Mouse (Mus musculus): Measurements from ENCODE around the gene Ocel1.
"Not testable (repeated sequence)": the region's sequence is repeated elsewhere in the genome, so short reads cannot be mapped to it uniquely, and the experiment has no call there.

The Ocel1 gene

DNA sequence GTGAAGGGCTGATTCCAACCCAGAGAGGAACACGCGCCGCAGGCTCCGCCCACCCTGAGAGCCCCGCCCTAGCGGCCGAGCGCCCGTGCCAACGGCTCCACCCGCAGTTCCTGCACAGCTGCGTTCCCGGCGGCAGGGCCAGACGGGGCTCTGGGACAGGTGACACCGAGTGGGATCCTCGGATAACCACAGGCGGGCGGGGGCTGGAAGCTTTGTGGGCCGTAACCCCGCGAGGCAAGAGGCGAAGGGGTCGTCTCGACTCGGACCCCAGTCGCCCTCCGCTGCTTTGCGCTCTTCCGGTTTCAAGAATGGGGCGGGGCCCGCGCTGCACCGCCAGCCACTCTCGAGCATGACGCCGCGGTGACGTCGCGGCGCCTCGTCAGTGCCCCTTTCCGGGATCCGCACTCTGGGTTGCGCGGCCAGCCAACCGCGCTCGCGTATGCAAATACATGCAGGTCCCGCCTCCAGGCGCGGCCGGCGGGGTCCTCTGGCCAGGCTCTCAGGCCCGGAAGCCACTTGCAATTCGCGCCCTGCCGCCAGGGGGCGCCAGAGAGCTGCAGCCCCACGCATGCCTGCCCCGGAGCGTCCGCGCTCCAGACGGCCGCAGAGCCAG, at the start of gene Ocel1:
Gene Ocel1, plus strand, starts transcription at position 63 of the 613 bp plus-strand sequence.
- peak; percentile 98 for DNase-seq (ENCODE audit: low read depth, low spot score)

DNA sequence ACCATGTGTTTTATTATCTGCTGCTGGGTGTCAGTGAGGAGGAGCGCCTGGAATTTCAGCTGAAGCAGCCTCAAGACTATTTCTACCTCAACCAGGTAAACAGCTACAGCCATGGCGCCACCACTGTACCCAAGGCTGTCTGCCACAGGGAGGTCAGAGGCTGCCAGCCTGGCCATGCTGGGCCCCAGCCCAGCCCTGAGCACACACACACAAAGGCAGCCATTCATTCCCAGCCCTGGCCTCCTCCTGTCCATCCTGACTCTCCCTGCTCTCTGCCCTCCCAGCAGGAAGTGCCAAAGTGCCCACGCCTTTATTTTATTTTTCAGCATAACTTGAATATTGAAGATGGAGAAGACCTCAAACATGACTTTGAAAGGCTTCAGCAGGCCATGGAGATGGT, 48.2 kb upstream of the Ocel1 start:
- no peak for DNase-seq (ENCODE audit: low read depth, low spot score)

DNA sequence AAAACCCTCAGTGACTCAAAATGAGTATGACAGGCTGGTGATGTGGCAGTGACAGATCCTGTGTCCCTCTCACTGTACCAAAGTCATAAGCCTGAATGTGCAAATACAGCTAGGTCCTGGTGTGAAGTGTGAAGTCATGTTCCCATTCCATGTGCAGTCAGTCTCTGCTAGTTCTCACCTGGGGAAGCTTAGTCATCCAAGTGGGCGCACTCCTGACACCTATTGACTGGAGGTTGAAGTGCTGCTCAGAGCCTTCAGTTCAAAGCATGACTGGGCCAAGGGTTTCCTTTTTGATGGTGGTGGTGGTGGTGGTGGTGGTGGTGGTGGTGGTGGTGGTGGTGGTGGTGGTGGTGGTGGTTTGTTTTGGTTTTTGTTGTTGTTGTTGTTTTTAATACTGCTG, 46.2 kb upstream of the Ocel1 start:
- no peak for DNase-seq (ENCODE audit: low read depth, low spot score)

DNA sequence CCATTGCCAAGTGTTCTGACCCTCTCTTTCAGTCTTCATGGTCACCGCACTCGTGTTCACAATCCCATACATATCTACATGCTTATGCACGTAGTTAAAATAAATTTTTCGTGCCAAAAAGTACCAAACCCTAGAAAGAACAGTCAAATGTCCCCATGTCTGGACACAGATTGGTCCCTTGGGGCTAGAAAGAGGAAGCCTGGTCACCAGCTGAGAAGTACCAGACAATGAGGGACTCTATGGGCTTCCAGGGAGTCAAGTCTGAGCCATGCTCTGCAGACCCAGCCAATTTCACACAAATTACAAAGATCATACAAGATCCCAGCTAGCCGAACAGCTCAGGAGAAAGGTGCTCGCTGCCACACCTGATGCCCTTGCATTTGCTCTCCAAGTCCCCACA, 33.3 kb upstream of the Ocel1 start:
- not testable (repeated sequence) for DNase-seq (ENCODE audit: low read depth, low spot score)

DNA sequence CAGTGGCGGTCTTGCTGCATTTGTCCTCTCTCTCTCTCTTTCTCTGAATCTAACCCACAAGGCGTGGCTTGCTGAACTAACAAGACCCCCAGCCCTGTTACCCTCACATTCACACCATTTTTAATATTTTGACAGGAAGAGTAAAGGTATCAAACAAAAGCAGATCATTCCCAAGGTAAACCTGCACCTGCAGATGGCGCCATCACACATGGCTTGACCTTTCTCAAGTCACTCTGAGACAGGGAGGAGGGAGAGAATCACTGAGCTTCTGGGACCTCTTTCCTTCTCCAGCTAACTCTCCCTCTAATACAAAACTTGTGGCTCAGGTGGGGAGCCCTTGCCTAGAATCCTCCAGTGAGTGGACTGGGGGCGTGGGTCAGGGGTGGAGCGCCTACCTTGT, 30.5 kb upstream of the Ocel1 start:
- peak; percentile 20 for DNase-seq (ENCODE audit: low read depth, low spot score)

DNA sequence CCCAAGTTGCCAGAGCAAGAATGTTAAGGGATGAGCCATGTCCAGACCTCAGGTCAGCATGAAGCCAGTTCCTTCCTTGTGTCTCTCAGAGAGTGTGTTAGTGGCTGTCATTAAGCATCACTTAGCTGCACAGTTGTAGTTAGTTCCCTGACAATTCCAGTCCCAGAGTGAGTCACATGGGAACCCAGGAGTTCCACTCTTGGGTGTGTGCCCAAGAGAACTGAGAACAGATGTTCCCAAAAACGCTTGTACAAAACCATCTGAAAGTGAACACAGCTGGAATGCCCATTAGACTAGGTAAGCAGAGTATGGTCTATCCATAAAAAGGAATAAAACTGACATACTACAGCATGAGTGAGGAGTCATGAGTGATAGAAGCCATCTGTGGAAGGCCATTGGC, 24.5 kb upstream of the Ocel1 start:
- no peak for DNase-seq (ENCODE audit: low read depth, low spot score)

DNA sequence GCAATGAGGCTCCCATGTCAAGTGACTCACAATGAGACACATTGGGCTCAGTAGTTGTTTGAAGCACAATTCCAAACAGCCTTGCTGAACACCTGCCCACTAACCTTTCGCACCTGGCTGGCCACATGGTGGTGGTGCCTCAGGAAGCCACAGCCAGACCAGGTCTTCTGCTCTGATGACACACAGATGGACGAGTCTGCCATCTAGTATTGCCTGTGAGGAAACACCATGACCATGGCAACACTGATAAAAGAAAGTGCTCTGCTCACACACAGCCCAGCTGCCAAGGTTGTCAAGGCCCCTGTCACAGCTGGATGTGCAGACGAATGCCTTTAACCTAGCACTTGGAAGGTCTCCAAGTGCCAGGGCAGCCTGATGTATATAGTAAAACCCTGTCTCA, 20.0 kb upstream of the Ocel1 start:
- DNase-seq (ENCODE audit: low read depth, low spot score), result no peak

DNA sequence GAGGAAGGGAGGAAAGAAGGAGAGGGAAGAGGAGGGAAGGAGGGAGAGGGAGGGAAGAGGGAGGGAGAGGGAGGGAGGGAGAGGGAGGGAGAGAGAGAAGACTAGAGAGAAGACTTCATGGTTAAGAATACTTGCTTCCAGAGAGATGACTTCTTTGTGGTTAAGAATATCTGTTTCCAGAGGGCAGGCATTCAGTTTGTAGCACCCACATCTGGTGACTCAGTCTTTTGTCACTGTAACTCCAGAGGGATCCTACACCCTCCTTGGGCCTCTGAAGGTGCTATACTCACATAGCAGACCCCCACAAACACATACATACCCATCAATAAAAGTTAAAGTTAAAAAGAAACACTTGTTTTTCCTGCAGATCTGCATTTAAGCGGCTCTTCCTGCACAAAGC, 19.6 kb upstream of the Ocel1 start:
- DNase-seq (ENCODE audit: low read depth, low spot score), result no peak

DNA sequence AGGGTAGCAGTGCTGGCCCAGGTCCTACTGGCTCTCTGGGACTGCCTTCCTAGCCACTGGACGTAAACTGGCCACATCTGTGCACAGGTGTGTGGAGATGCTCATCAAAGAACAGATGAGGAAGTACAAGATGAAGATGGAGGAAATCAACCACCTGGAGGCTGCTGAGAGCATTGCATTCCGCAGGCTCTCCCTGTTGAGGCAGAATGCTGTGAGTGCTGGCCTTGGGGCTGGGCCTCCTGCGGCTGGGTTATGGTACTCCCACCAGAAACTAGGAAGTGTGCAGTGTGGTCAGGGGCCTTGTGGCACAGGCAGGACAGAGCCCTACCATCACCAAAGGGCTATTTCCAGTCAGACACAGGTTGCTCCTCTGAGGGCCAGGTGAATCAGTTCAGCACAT, 13.1 kb upstream of the Ocel1 start:
- DNase-seq (ENCODE audit: low read depth, low spot score), result no peak

DNA sequence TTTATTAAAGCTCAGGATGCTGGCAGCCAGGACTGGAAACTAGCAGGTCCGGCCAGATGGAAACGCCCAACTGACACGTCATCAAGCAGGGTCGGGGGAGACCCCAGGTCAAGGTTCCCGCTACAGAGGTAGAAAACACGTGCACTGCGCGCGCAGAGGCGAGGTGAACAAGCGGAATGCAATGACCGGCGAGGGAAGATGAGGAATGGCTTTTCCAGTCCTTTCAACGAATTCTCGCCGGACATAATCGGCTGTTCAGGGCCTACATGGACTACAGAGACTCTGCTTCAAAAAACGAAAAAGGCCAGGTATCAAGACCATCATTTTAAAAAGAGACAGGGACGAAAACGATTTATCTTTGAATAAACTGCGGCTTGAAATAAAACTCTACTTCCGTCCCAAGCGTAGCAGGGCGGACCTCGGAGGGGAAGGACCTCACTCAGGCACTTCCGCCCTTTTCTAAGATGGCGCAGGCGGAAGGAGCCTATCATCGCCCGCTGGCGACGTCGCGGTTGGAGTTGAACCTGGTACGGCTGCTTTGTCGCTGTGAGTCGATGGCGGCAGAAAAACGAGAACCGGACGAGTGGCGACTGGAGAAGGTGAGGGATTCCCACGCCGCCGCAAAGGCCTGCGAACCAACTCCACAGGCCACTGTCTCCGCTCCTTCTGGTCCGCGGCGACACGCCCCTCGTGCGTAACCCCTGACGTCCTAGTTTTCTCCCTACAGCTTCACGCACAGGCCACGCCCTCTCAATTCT, 4.1 kb upstream of the Ocel1 start, which contains the start of gene Use1:
Gene Use1, plus strand, starts transcription at position 78 of the 758 bp plus-strand sequence.
- peak; percentile 87 for DNase-seq (ENCODE audit: low read depth, low spot score)

DNA sequence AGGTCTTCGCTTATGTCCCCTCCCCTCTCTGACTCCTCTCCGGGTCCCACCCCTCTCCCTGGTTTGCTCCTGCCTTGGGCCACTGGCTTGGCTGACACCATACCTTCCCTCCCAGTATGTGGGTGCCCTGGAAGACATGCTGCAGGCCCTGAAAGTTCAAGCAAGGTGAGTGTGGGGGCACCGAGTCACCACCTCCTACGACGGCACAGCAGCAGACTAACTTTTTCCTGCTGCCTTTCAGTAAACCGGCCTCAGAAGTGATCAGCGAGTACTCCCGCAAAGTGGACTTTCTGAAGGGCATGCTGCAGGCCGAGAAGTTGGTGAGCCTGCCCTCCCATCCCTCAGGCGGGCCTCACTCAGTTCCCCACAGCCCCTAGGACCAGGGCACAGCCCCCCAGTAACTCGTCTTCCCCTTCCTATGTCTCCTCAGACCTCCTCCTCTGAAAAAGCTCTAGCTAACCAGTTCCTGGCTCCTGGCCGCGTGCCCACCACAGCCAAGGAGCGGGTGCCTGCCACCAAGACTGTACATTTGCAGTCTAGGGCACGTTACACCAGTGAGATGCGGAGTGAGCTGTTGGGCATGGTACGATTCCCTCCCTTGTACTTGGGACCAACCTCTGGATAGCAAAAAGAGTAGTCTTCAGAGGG, 3.4 kb upstream of the Ocel1 start:
- DNase-seq (ENCODE audit: low read depth, low spot score), result no peak

DNA sequence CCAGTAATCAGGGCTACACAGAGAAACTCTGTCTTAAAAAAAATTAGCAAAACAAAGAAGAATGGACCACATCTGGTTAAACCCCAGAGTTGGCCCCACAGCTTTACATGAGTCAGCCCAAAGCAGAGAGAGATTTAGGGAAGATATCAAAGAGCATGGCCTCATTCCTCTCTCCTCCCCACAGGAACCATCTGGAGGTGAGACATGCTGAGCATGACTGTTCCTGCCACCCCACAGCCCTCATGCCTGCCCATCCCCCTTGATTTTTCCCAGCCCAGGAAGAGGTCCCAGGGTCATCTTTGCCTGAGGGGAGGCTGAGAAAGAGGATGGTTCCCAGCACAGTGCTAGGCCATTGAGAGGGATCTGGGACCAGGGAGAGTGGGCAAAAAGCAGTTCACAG, 2.7 kb upstream of the Ocel1 start:
- DNase-seq (ENCODE audit: low read depth, low spot score), result no peak

DNA sequence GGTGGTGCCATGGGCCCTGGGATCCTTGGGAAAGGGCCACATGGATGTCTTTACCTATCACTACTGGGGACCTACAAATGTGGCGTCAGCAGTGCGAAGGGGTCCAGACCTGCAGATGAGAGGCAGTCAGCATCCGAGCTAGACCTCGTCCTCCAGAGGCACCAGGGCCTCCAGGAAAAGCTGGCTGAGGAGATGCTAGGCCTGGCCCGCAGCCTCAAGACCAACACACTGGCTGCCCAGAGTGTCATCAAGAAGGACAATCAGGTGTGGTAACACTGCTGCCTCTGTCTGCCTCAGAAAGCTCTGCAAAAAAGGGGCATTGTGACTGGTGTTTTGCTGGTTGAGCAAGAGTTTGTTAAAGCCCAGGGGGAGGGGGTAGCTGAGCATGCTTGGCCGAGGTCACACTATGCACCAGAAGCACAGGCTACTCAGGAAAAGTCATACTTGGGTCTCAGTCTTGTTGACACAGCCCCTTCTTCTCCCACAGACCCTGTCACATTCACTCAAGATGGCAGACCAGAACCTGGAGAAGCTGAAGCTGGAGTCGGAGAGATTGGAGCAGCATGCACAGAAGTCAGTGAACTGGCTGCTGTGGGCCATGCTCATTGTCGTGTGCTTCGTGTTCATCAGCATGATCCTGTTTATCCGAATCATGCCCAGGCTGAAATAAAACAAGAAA, 1.9 kb upstream of the Ocel1 start:
- no peak for DNase-seq (ENCODE audit: low read depth, low spot score)

DNA sequence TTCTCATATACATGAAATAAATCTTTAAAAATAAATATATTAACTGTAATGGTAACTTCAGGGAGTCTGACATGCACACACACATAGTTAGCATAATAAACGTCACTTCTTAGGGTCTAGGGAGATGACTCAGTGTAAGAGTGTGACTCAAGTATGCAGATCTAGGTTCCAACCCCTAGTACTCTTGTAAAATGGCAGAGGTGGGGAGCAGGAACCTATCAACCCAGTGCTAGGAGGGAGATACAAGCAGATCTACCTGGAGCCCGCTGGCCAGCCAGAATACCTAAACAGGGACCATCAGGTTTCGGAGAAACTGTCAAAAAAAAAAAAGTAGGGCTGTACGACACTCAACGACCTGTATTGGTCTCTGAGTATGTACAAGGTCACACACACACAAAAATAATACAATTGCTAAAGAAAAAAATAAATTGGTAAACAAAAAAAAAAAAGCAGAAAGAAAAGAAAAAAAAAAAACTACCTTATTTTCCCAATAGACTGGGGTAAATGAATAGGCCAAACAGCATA, 325 bp upstream of the Ocel1 start:
- DNase-seq (ENCODE audit: low read depth, low spot score), result no peak

DNA sequence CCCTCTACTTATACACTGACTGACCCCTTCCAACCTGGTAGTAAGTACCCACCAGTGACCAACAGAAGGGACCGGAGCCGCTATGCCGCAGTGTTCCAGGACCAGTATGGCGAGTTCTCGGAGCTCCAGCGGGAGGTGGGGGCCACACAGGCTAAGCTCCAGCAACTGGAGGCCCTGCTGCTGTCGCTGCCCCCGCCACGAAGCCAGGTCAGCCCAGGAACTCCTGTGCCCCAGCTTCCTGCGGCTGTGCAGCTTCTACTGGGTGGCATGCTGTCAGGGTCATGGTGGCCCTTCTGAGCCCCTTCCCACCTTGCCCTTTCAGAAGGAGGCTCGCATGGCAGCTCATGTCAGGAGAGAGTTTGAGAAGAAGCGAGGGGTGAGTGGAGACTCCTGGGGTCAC, 1.3 kb downstream of the Ocel1 start:
- no peak for DNase-seq (ENCODE audit: low read depth, low spot score)

DNA sequence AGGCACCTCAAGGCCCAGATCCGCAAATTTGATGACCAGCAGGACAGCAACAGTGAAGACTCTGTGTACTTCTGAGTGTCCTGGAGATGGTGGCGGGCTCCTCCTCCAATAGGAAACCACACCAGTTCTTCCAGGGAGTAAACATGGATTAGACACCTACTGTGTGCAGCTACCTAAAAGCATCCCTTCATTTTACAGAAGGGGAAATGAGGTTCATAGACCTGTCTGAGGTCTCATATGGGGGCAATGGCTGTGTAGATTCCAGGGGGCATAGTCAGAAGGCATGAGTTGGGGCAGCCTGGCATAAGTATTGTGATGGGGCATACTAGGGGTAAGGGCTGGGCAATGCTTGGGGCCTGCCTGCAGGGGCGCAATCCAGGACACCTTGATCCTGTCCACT, 1.9 kb downstream of the Ocel1 start:
- DNase-seq (ENCODE audit: low read depth, low spot score), result no peak

DNA sequence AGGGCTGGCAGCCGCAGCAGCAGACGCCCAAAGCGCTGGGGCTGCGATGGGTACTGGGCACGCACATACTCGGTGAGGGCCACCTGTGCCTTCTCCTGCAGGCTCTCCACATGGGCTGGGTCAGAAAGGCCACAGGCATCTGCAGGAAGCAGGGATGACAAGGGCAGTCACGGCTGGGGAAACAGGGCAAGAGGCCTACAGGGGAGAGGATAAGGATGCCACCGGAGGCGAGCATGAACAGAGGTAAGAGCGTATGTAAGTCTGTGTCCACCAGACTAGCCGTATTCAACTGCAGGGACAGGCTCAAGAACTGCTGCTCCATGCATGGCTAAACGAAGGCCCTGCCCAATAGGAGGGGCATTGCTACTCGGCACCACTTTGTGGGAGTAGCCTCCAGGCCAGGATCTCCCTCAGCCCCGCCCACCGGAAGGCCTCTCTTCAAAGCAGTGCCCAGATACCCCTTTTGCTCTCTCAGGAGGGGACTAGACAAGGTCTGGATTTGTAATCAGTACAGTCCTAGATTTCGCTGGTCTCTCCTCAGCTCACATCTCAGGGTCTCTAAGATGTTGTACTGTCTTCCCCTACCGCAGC, 3.6 kb downstream of the Ocel1 start:
- DNase-seq (ENCODE audit: low read depth, low spot score), result no peak

DNA sequence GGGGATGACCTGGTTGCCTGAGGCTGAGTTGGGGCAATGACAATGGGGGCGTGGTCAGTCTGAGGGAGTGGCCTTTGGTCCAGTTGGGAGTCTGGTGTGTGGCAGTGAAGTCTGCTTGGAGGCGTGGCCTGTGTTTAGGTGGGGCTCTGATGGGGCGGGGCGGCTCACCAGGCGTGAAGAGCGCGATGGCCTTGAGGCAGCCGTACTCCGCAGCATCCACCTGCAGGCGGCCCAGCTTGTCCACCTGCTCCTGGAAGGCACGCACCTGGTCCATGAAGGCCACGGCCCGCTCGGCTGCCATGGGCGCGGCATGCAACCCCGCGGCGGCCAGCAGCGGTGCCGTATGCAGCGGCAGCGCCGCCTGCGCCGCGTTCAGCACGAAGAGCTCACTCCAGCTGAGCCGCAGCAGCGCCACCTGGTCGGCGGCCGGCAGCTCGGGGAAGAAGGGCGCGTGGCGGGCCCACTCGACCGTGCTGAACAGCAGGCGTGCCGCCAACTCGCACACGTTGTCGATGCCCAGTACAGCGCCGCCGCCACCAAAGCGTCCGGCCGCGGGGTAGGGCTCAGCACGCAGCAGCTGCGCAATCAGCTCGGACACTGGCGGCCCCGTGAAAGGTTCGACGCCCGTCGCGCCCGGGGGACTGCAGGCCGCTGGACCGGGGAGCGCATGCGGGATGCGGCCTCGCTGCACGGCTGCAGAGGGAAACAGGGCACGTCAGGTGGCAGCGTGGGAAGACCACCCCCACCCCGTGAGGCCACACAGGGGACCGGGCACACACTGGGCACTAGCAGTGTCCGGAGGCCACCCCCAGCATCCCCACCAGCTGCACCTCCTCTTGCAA, 4.7 kb downstream of the Ocel1 start:
- peak; percentile 43 for DNase-seq (ENCODE audit: low read depth, low spot score)

DNA sequence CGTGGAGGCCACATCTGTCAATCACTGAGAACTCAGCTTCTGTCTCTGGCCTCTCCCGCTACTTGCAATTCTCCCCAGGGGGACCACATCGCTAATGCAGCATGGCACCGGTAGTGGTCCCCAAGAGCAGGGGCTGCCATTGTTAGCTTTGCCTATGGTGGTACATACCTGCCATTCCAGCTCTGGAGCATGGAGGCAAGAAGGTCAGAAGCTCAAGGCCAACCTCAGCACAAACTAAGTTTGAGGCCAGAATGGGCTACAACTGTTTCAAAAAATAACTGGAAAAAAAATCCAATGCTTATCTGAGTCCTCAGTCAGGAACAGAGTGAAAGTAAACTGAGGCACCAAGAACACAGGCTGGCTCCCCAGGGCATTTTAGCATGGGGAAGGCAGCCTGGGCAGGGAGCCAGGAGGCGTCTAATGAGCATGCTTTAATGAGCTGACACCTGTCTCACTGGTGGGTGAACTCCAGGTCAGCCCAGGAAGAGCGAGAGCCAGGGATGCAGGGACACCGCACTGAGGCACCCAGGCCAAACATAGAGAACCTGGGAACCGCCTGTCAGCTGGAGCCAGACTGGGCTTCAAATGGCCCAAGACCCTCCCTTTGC, 5.4 kb downstream of the Ocel1 start:
- DNase-seq (ENCODE audit: low read depth, low spot score), result no peak

DNA sequence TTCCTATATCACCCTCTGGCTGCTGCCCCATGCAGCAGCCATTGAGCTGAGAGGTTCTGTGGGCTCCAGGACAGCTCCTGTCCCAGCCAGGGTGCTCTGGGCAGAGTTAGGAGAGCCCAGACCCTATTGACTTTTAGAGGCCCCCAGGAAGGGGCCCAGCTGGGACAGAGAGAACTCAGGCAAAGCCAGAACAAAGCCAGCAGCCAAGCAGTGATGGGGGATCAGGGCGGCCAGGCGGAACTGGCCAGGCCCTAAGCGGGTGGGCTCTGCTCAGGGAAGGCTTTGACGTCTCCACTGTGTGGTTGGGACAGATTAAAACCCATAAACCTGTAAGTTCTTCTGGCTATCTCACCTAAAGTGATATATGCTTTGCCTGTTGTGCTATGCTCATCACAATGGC, 7.9 kb downstream of the Ocel1 start:
- no peak for DNase-seq (ENCODE audit: low read depth, low spot score)
